Mouse (Mus musculus): Measurements from ENCODE around the gene Plekha6. TPM values are rescaled to one million over a fixed set of nuclear protein-coding genes. Genes with fewer than 3 reads are reported as not detected.

Gene Plekha6
- 1.7 and 2.6 TPM in 2 replicates for polyA plus RNA-seq (2015; fragmentation: Nextera tagmentation; extraction: Ambion mirVana)

DNA sequence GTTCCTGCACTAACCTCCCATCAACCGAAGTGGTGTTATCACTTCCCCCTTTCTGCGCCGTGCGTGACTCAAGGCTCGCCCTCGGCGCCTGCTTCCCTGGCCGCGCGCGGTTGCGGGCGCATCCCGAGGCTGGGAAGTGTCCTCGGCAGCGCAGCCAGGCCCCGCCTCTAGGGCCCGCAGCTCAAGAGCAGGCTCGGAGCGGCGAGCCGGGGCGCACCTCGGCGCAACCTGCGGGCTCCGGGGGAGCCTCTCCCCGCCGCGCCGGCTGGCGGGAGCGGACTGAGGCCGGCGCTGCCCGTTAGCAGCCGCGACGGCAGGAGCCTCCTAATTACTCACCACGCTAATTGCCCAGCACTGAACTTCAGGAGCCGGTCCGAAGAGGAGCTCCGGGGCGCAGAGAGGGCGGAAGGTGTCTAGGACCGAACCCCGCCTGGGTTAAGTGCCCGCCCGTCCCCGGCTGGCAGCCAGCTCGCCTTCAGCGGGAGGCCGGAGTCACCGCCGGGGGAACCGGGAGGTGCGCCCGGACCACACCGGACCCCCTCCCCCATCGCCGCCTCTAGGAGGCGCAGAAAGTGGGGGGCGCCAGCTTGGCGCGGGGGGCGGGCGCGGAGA, at the start of gene Plekha6:
Gene Plekha6 (plus strand): TSS at position 391 of the 612 bp plus-strand sequence.
- under 1% methylated on average over 68 of the region's 68 CpGs for WGBS
- Histone ChIP-seq H3K9me3 (no peaks in the 10 kb centered on the region), H3K4me3 (peak within 1 kb of the TSS; percentile 58), H3K36me3 (no peaks in the 10 kb centered on the region), H3K27me3 (peaks cover 86% of the 10 kb centered on the region), H3K27ac (no peak within 1 kb of the TSS), H3K9ac (peak within 1 kb of the TSS; percentile 66), H3K4me2 (replicated peaks) (peak within 1 kb of the TSS; percentile 91), H3K4me1 (peaks cover 25% of the 10 kb centered on the region)
- ATAC-seq (ENCODE audit: low FRiP score, low read depth): no peak

DNA sequence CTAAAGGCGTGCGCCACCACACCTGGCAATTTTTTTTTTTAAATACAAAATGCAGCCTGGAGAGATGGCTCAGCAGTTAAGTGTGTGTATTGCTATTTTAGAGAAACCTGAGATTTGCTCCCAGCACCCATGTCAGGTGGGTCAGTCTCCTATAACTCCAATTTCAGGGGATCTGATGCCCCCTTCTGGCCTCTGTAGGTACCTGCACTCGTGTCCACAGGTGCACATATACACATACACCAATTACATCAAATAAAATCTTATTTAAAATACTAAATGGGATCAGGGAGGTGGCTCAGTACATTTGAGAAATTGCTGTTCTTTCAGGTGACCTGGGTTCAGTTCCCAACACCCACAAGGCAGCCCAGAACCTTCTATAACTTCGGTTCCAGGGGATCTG, 47.9 kb upstream of the Plekha6 start:
- H3K27ac ChIP-seq: no peak overlapping the region
- no peaks in the 10 kb centered on the region for H3K27me3 ChIP-seq
- peaks cover 14% of the 10 kb centered on the region for H3K4me1 ChIP-seq
- H3K36me3 ChIP-seq: no peaks in the 10 kb centered on the region
- H3K4me2 ChIP-seq (replicated peaks): no peak overlapping the region
- no peak overlapping the region for H3K9ac ChIP-seq
- 90% methylated on average over 4 of the region's 4 CpGs for WGBS
- H3K4me3 ChIP-seq: no peak overlapping the region
- H3K9me3 ChIP-seq: 0 out of 2 replicates have a peak, but pooled peaks cover 7% of the 10 kb centered on the region
- ATAC-seq (ENCODE audit: low FRiP score, low read depth): no peak

DNA sequence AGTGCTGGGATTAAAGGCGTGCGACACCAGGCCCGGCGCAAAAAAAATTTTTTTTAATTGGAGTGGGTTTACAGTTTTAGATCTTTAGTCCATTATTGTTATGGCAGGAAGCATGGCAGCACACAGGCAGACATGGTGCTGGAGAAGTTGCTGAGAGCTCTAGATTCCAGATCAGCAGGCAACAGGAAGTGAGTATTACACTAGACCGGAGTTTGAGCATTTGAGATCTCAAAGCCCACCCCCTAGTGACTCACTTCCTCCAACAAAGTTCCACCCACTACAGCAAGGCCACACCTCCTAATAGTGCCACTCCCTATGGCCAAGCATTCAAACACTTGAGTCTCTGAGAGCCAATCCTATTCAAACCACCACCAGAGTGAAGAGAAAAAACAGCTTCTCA, 45.9 kb upstream of the Plekha6 start:
- H3K27me3 ChIP-seq: no peaks in the 10 kb centered on the region
- H3K27ac ChIP-seq: no peak overlapping the region
- WGBS: 89% methylated on average over 5 of the region's 5 CpGs
- H3K4me3 ChIP-seq: no peak overlapping the region
- H3K9me3 ChIP-seq: 0 out of 2 replicates have a peak, but pooled peaks cover 7% of the 10 kb centered on the region
- no peak for ATAC-seq (ENCODE audit: low FRiP score, low read depth)
- no peak overlapping the region for H3K4me2 ChIP-seq (replicated peaks)
- H3K4me1 ChIP-seq: peaks cover 14% of the 10 kb centered on the region
- no peak overlapping the region for H3K9ac ChIP-seq
- H3K36me3 ChIP-seq: no peaks in the 10 kb centered on the region

DNA sequence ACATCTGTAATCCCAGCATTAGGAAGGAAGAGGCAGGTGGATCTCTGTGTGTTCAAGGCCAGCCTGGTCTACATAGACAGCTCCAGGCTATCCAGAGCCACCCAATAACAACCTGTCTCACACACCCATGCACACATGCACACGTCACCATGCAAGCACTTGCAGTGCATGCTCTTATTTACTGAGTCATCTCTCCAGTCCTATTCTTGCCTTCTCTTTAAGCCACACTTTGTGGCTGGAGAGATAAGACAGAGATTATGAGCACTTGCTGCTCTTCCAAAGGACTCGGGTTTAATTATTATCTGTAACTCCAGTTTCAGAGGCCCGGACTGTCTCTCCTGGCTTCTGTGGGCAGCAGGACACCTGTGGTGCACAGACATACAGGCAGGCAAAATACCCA, 45.2 kb upstream of the Plekha6 start:
- Histone ChIP-seq H3K4me1 (peaks cover 14% of the 10 kb centered on the region), H3K4me3 (no peak overlapping the region), H3K27me3 (no peaks in the 10 kb centered on the region), H3K4me2 (replicated peaks) (no peak overlapping the region), H3K9me3 (0 out of 2 replicates have a peak, but pooled peaks cover 7% of the 10 kb centered on the region), H3K36me3 (no peaks in the 10 kb centered on the region), H3K9ac (no peak overlapping the region), H3K27ac (no peak overlapping the region)
- 85% methylated on average over 3 of the region's 3 CpGs for WGBS
- no peak for ATAC-seq (ENCODE audit: low FRiP score, low read depth)

DNA sequence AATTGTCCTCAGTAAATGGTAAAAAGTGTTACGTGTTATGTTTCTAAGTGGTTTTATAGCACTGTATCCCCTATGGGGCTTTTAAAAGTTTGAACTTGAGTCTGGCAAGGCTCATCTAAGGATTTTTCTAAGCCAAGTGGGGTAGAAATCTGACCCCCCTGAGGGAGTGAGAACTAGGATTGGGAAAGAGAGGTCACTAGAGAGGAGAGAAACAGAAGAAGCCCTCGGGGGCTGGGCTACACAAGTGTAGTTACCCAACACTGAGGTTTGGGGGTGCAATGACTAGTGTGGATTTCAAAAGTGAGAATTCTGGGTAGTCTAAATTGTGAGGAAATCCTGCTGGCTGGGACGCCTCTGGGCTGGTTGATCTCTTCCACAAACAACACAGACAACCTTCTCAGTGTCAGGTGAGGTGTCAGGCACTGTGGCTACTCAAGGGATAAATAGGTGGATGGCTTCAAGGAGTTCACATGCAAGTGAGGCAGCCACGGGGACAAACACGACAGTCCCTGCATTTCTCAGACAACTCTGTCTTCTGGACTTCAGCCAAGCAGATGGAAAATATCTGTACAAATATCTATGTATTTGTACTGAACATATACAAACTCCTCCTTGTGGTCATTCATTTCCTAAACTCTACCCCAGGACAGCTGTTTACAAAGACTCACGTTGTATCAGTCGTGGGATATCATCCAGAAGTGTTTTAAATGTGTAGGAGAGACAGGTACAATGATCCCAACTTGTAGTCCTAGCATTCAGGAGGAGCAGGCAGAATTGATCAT, 43.9 kb upstream of the Plekha6 start:
- H3K9ac ChIP-seq: no peak overlapping the region
- H3K4me1 ChIP-seq: peaks cover 14% of the 10 kb centered on the region
- H3K9me3 ChIP-seq: 0 out of 2 replicates have a peak, but pooled peaks cover 3% of the 10 kb centered on the region
- H3K4me3 ChIP-seq: no peak overlapping the region
- 37% methylated on average over 7 of the region's 7 CpGs for WGBS
- peak; percentile 85 for ATAC-seq (ENCODE audit: low FRiP score, low read depth)
- no peak overlapping the region for H3K27ac ChIP-seq
- no peaks in the 10 kb centered on the region for H3K27me3 ChIP-seq
- no peaks in the 10 kb centered on the region for H3K36me3 ChIP-seq
- no peak overlapping the region for H3K4me2 ChIP-seq (replicated peaks)

DNA sequence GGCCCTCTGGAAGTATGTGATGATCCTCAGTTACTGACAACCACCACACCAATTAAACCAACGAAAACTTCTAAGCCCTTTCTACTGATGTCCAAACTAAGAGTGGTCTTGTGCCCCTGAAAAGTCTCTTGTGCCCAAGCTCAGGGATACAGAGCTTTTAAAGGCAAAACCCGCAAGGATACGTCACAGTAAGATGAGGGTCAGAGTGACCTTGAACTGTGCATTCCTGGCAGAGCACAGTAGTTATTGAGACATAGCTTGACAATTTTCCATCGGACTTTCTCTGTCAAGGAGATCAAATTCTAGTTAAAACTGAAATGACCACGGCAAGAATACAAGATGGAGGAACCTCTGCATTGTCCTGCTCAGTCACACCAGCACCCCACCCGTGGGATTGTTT, 42.8 kb upstream of the Plekha6 start:
- ATAC-seq (ENCODE audit: low FRiP score, low read depth): no peak
- 0 out of 2 replicates have a peak, but pooled peaks cover 3% of the 10 kb centered on the region for H3K9me3 ChIP-seq
- peaks cover 14% of the 10 kb centered on the region for H3K4me1 ChIP-seq
- H3K27me3 ChIP-seq: no peaks in the 10 kb centered on the region
- no peak overlapping the region for H3K4me3 ChIP-seq
- H3K36me3 ChIP-seq: no peaks in the 10 kb centered on the region
- no peak overlapping the region for H3K9ac ChIP-seq
- H3K4me2 ChIP-seq (replicated peaks): no peak overlapping the region
- WGBS: 62% methylated on average over 6 of the region's 6 CpGs
- no peak overlapping the region for H3K27ac ChIP-seq

DNA sequence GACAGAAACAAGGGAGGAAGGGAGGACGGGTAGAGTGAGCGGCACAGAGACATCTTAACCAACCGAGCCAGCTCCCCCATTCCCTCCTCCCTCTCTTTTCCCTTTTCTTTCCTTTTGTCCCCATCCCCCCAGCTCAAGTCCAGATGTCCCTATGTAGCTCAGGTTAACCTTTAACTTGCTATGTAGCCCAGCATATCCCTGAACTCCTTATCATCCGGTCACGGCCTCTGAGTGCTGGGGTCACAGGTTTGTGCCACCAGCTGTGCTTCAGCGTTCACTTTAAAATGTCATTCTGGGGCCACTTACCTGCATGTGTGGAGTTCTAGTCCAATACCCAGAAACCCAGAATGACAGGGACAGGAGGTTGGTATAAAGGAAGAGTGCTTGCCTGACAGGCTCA, 39.9 kb upstream of the Plekha6 start:
- H3K4me1 ChIP-seq: peaks cover 14% of the 10 kb centered on the region
- ATAC-seq (ENCODE audit: low FRiP score, low read depth): no peak
- no peaks in the 10 kb centered on the region for H3K27me3 ChIP-seq
- no peaks in the 10 kb centered on the region for H3K36me3 ChIP-seq
- no peak overlapping the region for H3K4me3 ChIP-seq
- 80% methylated on average over 6 of the region's 6 CpGs for WGBS
- H3K9me3 ChIP-seq: 0 out of 2 replicates have a peak, but pooled peaks cover 3% of the 10 kb centered on the region
- no peak overlapping the region for H3K9ac ChIP-seq
- H3K27ac ChIP-seq: no peak overlapping the region
- no peak overlapping the region for H3K4me2 ChIP-seq (replicated peaks)

DNA sequence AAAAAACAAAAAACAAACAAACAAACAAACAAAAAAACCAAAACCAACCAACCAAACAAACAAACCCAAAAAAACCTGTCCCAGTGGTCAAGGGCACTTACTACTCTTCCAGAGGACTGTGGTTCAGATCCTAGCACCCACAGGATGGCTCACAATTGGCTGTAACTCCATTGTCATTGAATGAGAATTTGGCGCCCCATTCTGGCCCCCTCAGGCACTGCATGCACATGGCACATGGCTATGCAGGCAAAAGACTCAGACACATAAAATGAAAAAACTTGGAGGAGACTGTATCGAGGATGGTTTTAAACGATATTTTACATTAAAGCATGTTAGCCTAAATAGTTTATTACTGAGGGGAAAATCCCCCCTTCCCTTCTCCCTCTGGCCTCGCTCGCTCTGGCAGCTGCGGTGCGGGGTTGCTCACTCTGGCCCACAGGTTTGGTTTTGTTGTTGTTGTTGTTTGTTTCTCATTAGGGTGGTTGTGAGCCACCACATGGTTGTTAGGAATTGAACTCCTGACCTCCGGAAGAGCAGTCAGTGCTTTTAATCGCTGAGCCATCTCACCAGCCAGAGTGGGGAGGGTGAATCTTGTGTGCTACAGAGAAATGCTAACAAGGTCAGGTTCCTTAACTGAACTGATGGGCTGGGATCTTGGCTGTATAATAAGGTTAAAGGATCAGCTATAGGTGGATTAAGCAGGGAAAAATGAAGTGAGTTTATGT, 38.2 kb upstream of the Plekha6 start:
- 80% methylated on average over 9 of the region's 9 CpGs for WGBS
- H3K9ac ChIP-seq: no peak overlapping the region

DNA sequence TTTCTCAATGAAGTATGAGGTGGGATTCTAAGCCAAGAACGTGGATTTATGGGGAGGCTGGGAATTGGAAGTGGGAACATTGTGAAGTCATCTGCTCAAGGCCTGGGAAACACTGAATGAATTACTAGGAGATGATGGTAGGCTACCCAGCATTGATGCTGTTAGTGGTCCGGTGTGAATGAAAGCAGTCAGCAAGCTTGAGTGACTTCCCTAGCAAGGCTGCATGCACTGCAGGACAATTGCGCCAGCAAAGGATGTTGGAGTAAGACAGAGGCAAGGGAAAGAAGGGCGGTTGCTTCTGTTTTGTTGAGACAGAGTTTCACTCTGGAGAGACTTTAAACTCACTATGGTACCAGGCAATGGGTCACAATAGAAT, 37.7 kb upstream of the Plekha6 start:
- ATAC-seq (ENCODE audit: low FRiP score, low read depth): no peak
- H3K4me1 ChIP-seq: peaks cover 5% of the 10 kb centered on the region
- H3K4me2 ChIP-seq (replicated peaks): no peak overlapping the region
- no peaks in the 10 kb centered on the region for H3K27me3 ChIP-seq
- 67% methylated on average over 4 of the region's 4 CpGs for WGBS
- no peak overlapping the region for H3K4me3 ChIP-seq
- H3K9me3 ChIP-seq: 0 out of 2 replicates have a peak, but pooled peaks cover 3% of the 10 kb centered on the region
- H3K27ac ChIP-seq: no peak overlapping the region
- H3K9ac ChIP-seq: no peak overlapping the region
- no peaks in the 10 kb centered on the region for H3K36me3 ChIP-seq

More for the DNA sequence above, 38.2 kb upstream of the Plekha6 start:
- Histone ChIP-seq H3K27me3 (no peaks in the 10 kb centered on the region), H3K4me2 (replicated peaks) (no peak overlapping the region), H3K27ac (no peak overlapping the region), H3K9me3 (0 out of 2 replicates have a peak, but pooled peaks cover 3% of the 10 kb centered on the region), H3K4me1 (peaks cover 5% of the 10 kb centered on the region), H3K36me3 (no peaks in the 10 kb centered on the region), H3K4me3 (no peak overlapping the region)
- ATAC-seq (ENCODE audit: low FRiP score, low read depth): no peak

DNA sequence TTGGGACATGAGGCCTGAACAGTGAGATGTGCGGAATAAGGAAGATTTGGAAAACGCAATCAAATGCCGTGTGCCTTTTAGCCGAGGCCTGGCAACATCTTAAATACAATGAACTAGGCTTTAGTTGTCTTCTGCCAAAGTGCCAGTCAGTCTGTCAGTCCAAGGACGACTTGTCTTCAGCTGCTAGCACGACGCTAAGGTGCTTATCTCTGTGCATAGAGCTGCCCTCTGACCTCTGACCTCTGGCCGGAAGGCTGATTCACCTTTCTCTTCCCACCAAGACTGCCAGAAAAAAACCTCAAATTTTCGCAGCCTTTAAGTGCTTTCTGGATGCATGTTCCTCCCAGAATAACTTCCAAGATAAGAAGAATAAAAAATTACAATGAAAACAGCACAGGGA, 36.7 kb upstream of the Plekha6 start:
- no peak overlapping the region for H3K4me3 ChIP-seq
- no peaks in the 10 kb centered on the region for H3K36me3 ChIP-seq
- peaks cover 6% of the 10 kb centered on the region for H3K4me1 ChIP-seq
- no peak overlapping the region for H3K27ac ChIP-seq
- no peak for ATAC-seq (ENCODE audit: low FRiP score, low read depth)
- no peaks in the 10 kb centered on the region for H3K27me3 ChIP-seq
- H3K9ac ChIP-seq: no peak overlapping the region
- WGBS: 67% methylated on average over 9 of the region's 9 CpGs
- H3K9me3 ChIP-seq: 0 out of 2 replicates have a peak, but pooled peaks cover 3% of the 10 kb centered on the region
- no peak overlapping the region for H3K4me2 ChIP-seq (replicated peaks)

DNA sequence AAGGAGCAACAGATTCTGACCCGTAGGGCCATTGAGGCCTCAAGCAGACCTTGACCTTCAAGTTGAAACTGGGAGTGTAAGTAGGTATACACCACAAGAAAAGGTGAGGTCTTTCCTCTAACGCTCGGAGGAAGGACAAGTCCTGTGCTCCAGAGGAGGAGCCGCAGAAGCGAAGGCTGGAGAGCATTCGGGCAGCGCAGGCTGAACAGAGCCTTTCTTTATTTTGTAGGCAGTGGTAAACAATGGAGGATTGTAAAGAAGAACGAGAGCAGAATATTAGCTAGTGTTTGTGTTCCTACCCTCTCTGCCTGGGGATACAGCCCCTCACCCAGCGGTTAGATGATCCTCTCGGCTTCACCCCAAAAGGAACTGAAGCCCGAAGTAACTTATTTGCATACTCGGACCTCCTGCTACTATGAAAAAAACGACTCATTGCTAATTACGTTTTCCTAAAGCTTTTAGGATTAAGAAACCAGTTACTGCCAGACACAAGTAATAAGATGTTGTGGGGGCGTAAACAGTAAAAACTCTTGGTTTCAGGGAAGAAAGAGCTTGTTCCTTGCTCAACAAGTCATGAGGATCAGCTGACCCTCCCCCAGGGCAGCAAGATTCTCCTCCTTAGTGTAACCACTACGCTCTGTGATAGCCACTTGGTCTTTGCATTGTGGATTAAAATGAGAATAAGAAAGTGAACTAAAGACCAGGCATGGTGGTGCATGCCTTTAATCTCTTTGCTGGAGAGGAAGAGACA, 34.4 kb upstream of the Plekha6 start:
- H3K9ac ChIP-seq: no peak overlapping the region
- no peak overlapping the region for H3K4me3 ChIP-seq
- H3K36me3 ChIP-seq: 0 out of 2 replicates have a peak, but pooled peaks cover 8% of the 10 kb centered on the region
- H3K4me1 ChIP-seq: peaks cover 30% of the 10 kb centered on the region
- WGBS: 36% methylated on average over 16 of the region's 16 CpGs
- no peak for ATAC-seq (ENCODE audit: low FRiP score, low read depth)
- peak overlapping the region; percentile 34 for H3K4me2 ChIP-seq (replicated peaks)
- H3K27me3 ChIP-seq: no peaks in the 10 kb centered on the region
- 0 out of 2 replicates have a peak, but pooled peaks cover 3% of the 10 kb centered on the region for H3K9me3 ChIP-seq
- no peak overlapping the region for H3K27ac ChIP-seq
